Mouse (Mus musculus): ENCODE data around the gene Plekhd1.

GRCm38 (mm10) chr12:80695004-80695403 is 2.6 kb downstream of the Plekhd1 start:
- no peak for TF ChIP-seq CTCF (IDR thresholded peaks at IDR 0.05; ENCODE audit: borderline replicate concordance, insufficient read depth, low read length)
- no peak for TF ChIP-seq POLR2A (IDR thresholded peaks at IDR 0.05; ENCODE audit: low read depth, low read length)
